In the genomic region with DNA sequence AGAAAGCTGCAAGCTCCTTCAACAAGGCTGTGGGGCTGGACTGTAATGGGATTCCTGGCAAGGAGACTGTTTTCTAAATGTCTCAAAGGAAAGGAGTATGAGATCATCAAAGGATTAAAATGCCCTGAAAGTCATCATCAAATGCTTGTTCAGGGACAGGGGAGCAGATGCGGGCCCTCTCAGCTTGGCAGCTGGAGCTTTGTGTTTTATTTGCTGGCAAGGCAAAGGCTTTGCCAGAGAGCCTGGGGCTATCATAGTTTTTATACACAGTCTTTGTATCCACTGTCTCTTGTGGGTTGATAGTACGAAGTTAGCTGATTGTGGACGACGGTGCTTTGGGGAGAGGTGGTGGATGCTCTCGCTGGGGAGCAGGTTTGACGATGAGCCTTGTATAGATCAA, we compare ENCODE assay signal across 22 mouse cellular contexts.
DNase-seq lines count a peak whose midpoint lies in the region; ATAC-seq and TF ChIP-seq lines count a peak whose summit lies in the region.
"Had no signal": no experiment of that assay in that cellular context is flagged by ENCODE, and none has a peak within 500 bp of the region (broad histone marks: within the 10 kb centered on the region; RNA-seq: fewer than 3 reads in every experiment).

No protein-coding gene starts in this region.

- no peak for TF ChIP-seq CTCF in hindbrain, postnatal 0 days (IDR thresholded peaks at IDR 0.05; ENCODE audit: low read depth)
- no peak for TF ChIP-seq CTCF in liver, postnatal 0 days (IDR thresholded peaks at IDR 0.05; ENCODE audit: low read depth)

- no peaks in the 10 kb centered on the region for H3K27me3 ChIP-seq in hindbrain, postnatal 0 days (ENCODE audit: insufficient read depth, low read length)
- no peaks in the 10 kb centered on the region for H3K27me3 ChIP-seq in hindbrain, embryonic 10.5 days (ENCODE audit: insufficient read depth, poor library complexity, severe bottlenecking)
- no peaks in the 10 kb centered on the region for H3K27me3 ChIP-seq in forebrain, embryonic 15.5 days
- no peaks in the 10 kb centered on the region for H3K27me3 ChIP-seq in liver, postnatal 0 days (ENCODE audit: insufficient read depth, low read length)
- H3K27me3 ChIP-seq: heart, embryonic 15.5 days; kidney, embryonic 15.5 days; limb, embryonic 13.5 days; liver, embryonic 13.5 days; lung, embryonic 15.5 days had no signal

- 0 out of 2 replicates have a peak, but pooled peaks cover 8% of the 10 kb centered on the region for H3K4me1 ChIP-seq in hindbrain, postnatal 0 days (ENCODE audit: insufficient read depth, low read length)
- peaks cover 13% of the 10 kb centered on the region for H3K4me1 ChIP-seq in hindbrain, embryonic 10.5 days (replicated peaks)
- peaks cover 31% of the 10 kb centered on the region for H3K4me1 ChIP-seq in forebrain, embryonic 15.5 days
- H3K4me1 ChIP-seq in liver, postnatal 0 days (ENCODE audit: insufficient read depth): no peaks in the 10 kb centered on the region
- H3K4me1 ChIP-seq: heart, embryonic 15.5 days; kidney, embryonic 15.5 days; liver, embryonic 13.5 days; lung, embryonic 15.5 days had no signal

- TF ChIP-seq EP300 in liver, postnatal 0 days (IDR thresholded peaks at IDR 0.05; ENCODE audit: low read depth): no peak

- no peak for ATAC-seq in hindbrain, postnatal 0 days
- ATAC-seq in forebrain, embryonic 15.5 days (replicated peaks): peak; percentile 30
- no peak for ATAC-seq in liver, postnatal 0 days
- ATAC-seq: intestine, embryonic 16.5 days had no signal

- no peaks in the 10 kb centered on the region for H3K36me3 ChIP-seq in hindbrain, postnatal 0 days (ENCODE audit: insufficient read depth, low read length)
- no peaks in the 10 kb centered on the region for H3K36me3 ChIP-seq in hindbrain, embryonic 10.5 days
- no peaks in the 10 kb centered on the region for H3K36me3 ChIP-seq in forebrain, embryonic 15.5 days
- H3K36me3 ChIP-seq in liver, postnatal 0 days (replicated peaks; ENCODE audit: insufficient read depth, low read length): no peaks in the 10 kb centered on the region
- H3K36me3 ChIP-seq: G1E; heart, embryonic 15.5 days; kidney, embryonic 15.5 days; limb, embryonic 13.5 days; liver, embryonic 13.5 days; lung, embryonic 15.5 days had no signal

- H3K4me2 ChIP-seq in hindbrain, postnatal 0 days (ENCODE audit: low read depth, low read length): no peak overlapping the region
- H3K4me2 ChIP-seq in forebrain, embryonic 15.5 days (replicated peaks): no peak overlapping the region
- H3K4me2 ChIP-seq in liver, postnatal 0 days (ENCODE audit: low read depth, low read length): no peak overlapping the region
- H3K4me2 ChIP-seq: heart, embryonic 15.5 days; kidney, embryonic 15.5 days; limb, embryonic 13.5 days; liver, embryonic 13.5 days; lung, embryonic 15.5 days had no signal

- H3K9ac ChIP-seq in hindbrain, postnatal 0 days (replicated peaks; ENCODE audit: low read length): no peak overlapping the region
- no peak overlapping the region for H3K9ac ChIP-seq in forebrain, embryonic 15.5 days (replicated peaks)
- no peak overlapping the region for H3K9ac ChIP-seq in liver, postnatal 0 days (replicated peaks)
- H3K9ac ChIP-seq: heart, embryonic 15.5 days; kidney, embryonic 15.5 days; limb, embryonic 13.5 days; liver, embryonic 13.5 days; lung, embryonic 15.5 days had no signal

- H3K9me3 ChIP-seq in hindbrain, postnatal 0 days (ENCODE audit: low read length): no peaks in the 10 kb centered on the region
- H3K9me3 ChIP-seq in hindbrain, embryonic 10.5 days: no peaks in the 10 kb centered on the region
- H3K9me3 ChIP-seq in forebrain, embryonic 15.5 days: no peaks in the 10 kb centered on the region
- no peaks in the 10 kb centered on the region for H3K9me3 ChIP-seq in liver, postnatal 0 days (ENCODE audit: low read length)
- H3K9me3 ChIP-seq: G1E; heart, embryonic 15.5 days; kidney, embryonic 15.5 days; limb, embryonic 13.5 days; liver, embryonic 13.5 days; lung, embryonic 15.5 days had no signal

- WGBS in hindbrain, postnatal 0 days: 50% methylated on average over 6 of the region's 6 CpGs
- WGBS in hindbrain, embryonic 10.5 days: 87% methylated on average over 6 of the region's 6 CpGs
- 27% methylated on average over 6 of the region's 6 CpGs for WGBS in forebrain, embryonic 15.5 days
- 84% methylated on average over 6 of the region's 6 CpGs for WGBS in liver, postnatal 0 days (ENCODE audit: insufficient replicate concordance)

- no peak overlapping the region for H3K27ac ChIP-seq in hindbrain, postnatal 0 days
- H3K27ac ChIP-seq in hindbrain, embryonic 10.5 days: no peak overlapping the region
- peak overlapping the region; percentile 62 for H3K27ac ChIP-seq in forebrain, embryonic 15.5 days (replicated peaks)
- no peak overlapping the region for H3K27ac ChIP-seq in liver, postnatal 0 days (ENCODE audit: low read depth)
- H3K27ac ChIP-seq: heart, embryonic 15.5 days; kidney, embryonic 15.5 days; limb, embryonic 13.5 days; liver, embryonic 13.5 days; lung, embryonic 15.5 days; macrophage had no signal

- peak; percentile 19 for DNase-seq in adrenal gland, adult 2 months
- no peak for DNase-seq in adrenal gland, postnatal 4 days (ENCODE audit: low spot score in 2 of 2)
- DNase-seq in hindbrain, postnatal 0 days (ENCODE audit: low spot score): peak; percentile 29
- DNase-seq in hindbrain, embryonic 10.5 days (ENCODE audit: low spot score): no peak
- peak; percentile 65 for DNase-seq in 3T3-L1 (ENCODE audit: low read depth, low spot score)
- DNase-seq in thymus, postnatal 14 days: no peak
- DNase-seq in liver, postnatal 0 days: no peak
- DNase-seq: cerebellum, adult 9-10 months; gastrocnemius, postnatal 14 days; heart, adult 18-20 months; heart, postnatal 4 days; kidney, postnatal 4 days; liver, embryonic 13.5 days; right cerebral cortex, postnatal 25 days had no signal

- no peak overlapping the region for H3K4me3 ChIP-seq in hindbrain, postnatal 0 days (ENCODE audit: low read length)
- H3K4me3 ChIP-seq in hindbrain, embryonic 10.5 days: no peak overlapping the region
- no peak overlapping the region for H3K4me3 ChIP-seq in forebrain, embryonic 15.5 days
- H3K4me3 ChIP-seq in liver, postnatal 0 days (ENCODE audit: low read depth, low read length): no peak overlapping the region
- H3K4me3 ChIP-seq: heart, embryonic 15.5 days; kidney, embryonic 15.5 days; limb, embryonic 13.5 days; liver, embryonic 13.5 days; lung, embryonic 15.5 days had no signal

Comparison
In these comparisons a context has a peak if more than half of its experiments do, and no peak if none do; other contexts are left out.
1. DNase-seq: peak in adrenal gland, adult 2 months (single experiment), hindbrain, postnatal 0 days (single experiment) and 3T3-L1 (single experiment); none in adrenal gland, postnatal 4 days (0 of 2), hindbrain, embryonic 10.5 days (single experiment), thymus, postnatal 14 days (single experiment) and liver, postnatal 0 days (single experiment).